Comparison of ENCODE assay signal across 11 mouse cellular contexts in the genomic region with DNA sequence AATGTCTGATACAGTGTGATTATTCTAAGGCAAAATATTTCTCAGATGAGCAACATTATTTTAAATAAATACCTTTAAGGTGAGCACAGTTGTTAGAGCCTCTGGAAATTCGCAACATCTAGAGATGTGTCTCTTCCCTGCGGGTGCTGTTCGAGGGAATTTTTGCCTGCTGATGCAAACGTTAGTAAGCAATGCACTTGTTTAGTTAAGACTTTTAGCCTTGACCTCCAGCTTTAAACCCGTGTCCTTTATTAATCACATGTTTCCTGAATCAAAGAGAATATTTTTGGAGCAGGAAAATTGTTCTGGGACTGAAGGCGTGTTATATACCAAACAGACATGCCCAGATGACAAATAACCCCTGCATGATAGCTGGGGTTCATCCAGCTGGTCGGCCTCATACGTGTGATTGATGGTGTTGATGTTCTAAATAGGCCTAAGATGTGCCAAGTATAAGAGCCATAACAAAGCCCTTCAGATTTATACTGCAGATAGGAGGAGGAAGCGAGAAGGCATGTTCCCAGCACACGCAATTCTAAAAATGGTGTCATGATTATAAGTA.
DNase-seq lines count a peak whose midpoint lies in the region; ATAC-seq lines count a peak whose summit lies in the region.
"Had no signal": no experiment of that assay in that cellular context is flagged by ENCODE, and none has a peak within 500 bp of the region (broad histone marks: within the 10 kb centered on the region; RNA-seq: fewer than 3 reads in every experiment).

No protein-coding gene starts in this region.

- H3K9me3 ChIP-seq in kidney, embryonic 15.5 days (replicated peaks), result no peaks in the 10 kb centered on the region
- H3K9me3 ChIP-seq: forebrain, embryonic 10.5 days had no signal

- WGBS in kidney, embryonic 15.5 days, result 46% methylated on average over 10 of the region's 10 CpGs

- H3K27me3 ChIP-seq in kidney, embryonic 15.5 days, result no peaks in the 10 kb centered on the region

- no peak overlapping the region for H3K27ac ChIP-seq in kidney, embryonic 15.5 days
- H3K27ac ChIP-seq: forebrain, embryonic 10.5 days; stomach, postnatal 0 days had no signal

- H3K4me2 ChIP-seq in kidney, embryonic 15.5 days, result no peak overlapping the region

- DNase-seq in kidney, adult 11 months, result peak; percentile 13
- DNase-seq in kidney, adult 18-20 months, result no peak
- peak; percentile 34 for DNase-seq in embryo, embryonic 11 days
- DNase-seq in mesoderm, embryonic 11.5 days (ENCODE audit: low read depth, low spot score), result peak; percentile 40
- DNase-seq in left cerebral cortex, postnatal 36 days (ENCODE audit: low spot score in 2 of 2), result no peak
- DNase-seq in urinary bladder, postnatal 14 days (ENCODE audit: low spot score), result no peak
- DNase-seq: cerebellum, adult 8-10 months; right cerebral cortex, postnatal 14 days had no signal

- H3K4me1 ChIP-seq in kidney, embryonic 15.5 days, result no peaks in the 10 kb centered on the region
- H3K4me1 ChIP-seq: forebrain, embryonic 10.5 days had no signal

- intact Hi-C loops in left cerebral cortex, postnatal 36 days (cut with DNase I), result no loop called here

- H3K36me3 ChIP-seq in kidney, embryonic 15.5 days, result no peaks in the 10 kb centered on the region
- H3K36me3 ChIP-seq: forebrain, embryonic 10.5 days had no signal

- ATAC-seq in kidney, embryonic 15.5 days (replicated peaks; ENCODE audit: low FRiP score), result 0 out of 2 replicates have a peak, but pooled peaks have one; percentile 29

- no peak overlapping the region for H3K4me3 ChIP-seq in kidney, embryonic 15.5 days (replicated peaks)
- H3K4me3 ChIP-seq: forebrain, embryonic 10.5 days had no signal

- no peak overlapping the region for H3K9ac ChIP-seq in kidney, embryonic 15.5 days

Comparison
In these comparisons a context has a peak if more than half of its experiments do, and no peak if none do; other contexts are left out.
1. DNase-seq: peak in kidney, adult 11 months (single experiment), embryo, embryonic 11 days (single experiment) and mesoderm, embryonic 11.5 days (single experiment); none in kidney, adult 18-20 months (single experiment), left cerebral cortex, postnatal 36 days (0 of 2) and urinary bladder, postnatal 14 days (single experiment).